Mouse (Mus musculus): ENCODE data around the gene Olfr1354. TPM values are rescaled to one million over a fixed set of nuclear protein-coding genes. Genes with fewer than 3 reads are reported as not detected.

Gene Olfr1354
- not detected in 2 replicates for polyA plus RNA-seq (2021; fragmentation: Nextera tagmentation)
- long read RNA-seq, experiment 1, result 0 reads
- long read RNA-seq, experiment 2, result 0 reads

DNA sequence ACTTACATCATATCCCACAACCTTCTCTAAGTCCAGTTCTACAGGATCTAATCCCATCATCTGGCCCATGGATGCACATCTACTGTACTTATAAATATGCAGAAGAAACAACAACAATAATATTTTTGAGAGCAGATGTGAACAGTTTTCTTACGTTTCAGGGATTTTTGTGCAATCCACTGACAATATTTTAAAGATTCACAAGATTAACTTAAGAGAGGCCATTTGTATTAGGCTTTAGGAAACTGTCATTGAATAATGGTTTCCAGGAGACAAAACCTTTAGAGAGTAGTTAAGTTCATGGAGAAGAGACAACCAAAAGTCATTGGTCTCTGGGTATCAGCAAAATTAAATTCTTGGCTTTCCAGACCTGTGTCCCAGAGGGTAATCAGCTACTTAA lies at the start of gene Olfr1354:
TSS of gene Olfr1354 (plus strand) at position 301 of the 400 bp plus-strand sequence.

DNA sequence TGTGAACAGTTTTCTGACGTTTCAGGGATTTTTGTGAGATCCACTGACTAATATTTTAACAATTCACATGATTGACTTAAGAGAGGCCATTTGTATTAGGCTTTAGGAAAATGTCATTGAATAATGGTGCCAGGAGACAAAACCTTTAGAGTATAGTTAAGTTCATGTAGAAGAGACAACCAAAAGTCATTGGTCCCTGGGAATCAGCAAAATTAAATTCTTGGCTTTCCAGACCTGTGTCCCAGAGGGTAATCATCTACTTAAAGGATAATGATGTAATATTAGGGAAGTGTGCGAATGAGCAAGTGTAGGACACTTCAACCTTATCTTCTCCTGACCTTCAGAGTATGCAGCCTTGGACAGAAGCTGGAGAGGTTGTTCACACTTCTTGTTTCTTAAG lies 37.7 kb upstream of the Olfr1354 start, which contains the start of gene Olfr1355:
TSS of gene Olfr1355 (plus strand) at position 301 of the 400 bp plus-strand sequence.

DNA sequence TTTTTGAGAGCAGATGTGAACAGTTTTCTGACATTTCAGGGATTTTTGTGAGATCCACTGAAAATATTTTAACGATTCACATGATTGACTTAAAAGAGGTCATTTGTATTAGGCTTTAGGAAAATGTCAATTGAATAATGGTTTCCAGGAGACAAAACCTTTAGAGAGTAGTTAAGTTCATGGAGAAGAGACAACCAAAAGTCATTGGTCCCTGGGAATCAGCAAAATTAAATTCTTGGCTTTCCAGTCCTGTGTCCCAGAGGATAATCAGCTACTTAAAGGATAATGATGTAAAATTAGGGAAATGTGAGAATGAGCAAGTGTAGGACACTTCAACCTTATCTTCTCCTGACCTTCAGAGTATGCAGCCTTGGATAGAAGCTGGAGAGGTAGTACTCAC lies 37.4 kb downstream of the Olfr1354 start, which contains the start of gene Olfr8:
TSS of gene Olfr8 (plus strand) at position 301 of the 400 bp plus-strand sequence.

DNA sequence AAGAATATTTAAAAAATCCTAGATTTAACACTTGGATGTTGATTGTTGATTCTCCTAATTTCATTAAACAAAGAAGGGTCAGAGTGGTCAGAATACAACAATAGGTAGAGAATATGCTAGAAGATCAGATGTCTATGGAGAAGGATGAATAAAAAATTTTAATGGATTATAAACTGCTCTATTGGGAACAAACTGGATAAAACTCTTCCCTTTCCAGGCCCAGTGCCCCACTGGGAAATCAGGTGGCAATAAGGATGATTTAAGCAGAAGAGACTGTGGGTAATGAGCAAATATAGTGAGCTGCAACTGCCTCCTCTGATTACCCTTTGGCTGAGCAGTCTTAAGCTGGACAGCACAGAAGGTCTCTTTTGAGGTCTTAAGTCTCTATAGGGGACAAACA lies 50.0 kb downstream of the Olfr1354 start, which contains the start of gene Olfr1353:
TSS of gene Olfr1353 (plus strand) at position 301 of the 400 bp plus-strand sequence.

Other genes with a start within 250 kb of the Olfr1354 start
- not detected in 2 replicates for gene Casp14, start 194.9 kb upstream of the Olfr1354 start, polyA plus RNA-seq (2021; fragmentation: Nextera tagmentation)
- gene Ccdc105, start 160.1 kb upstream of the Olfr1354 start, polyA plus RNA-seq (2021; fragmentation: Nextera tagmentation), result 0.13 and 0.21 TPM in 2 replicates
- gene Slc1a6, start 132.7 kb upstream of the Olfr1354 start, polyA plus RNA-seq (2021; fragmentation: Nextera tagmentation), result 2.4 and 2.9 TPM in 2 replicates
- gene Olfr1356, start 61.0 kb upstream of the Olfr1354 start, polyA plus RNA-seq (2021; fragmentation: Nextera tagmentation), result not detected in 2 replicates
- gene Olfr1355, start 37.6 kb upstream of the Olfr1354 start, polyA plus RNA-seq (2021; fragmentation: Nextera tagmentation), result not detected in 2 replicates
- gene Olfr8, start 37.5 kb downstream of the Olfr1354 start, polyA plus RNA-seq (2021; fragmentation: Nextera tagmentation), result not detected in 2 replicates
- gene Olfr1353, start 50.1 kb downstream of the Olfr1354 start, polyA plus RNA-seq (2021; fragmentation: Nextera tagmentation), result not detected in 2 replicates
- not detected in 2 replicates for gene Olfr1352, start 67.9 kb downstream of the Olfr1354 start, polyA plus RNA-seq (2021; fragmentation: Nextera tagmentation)
- gene Olfr1351, start 99.3 kb downstream of the Olfr1354 start, polyA plus RNA-seq (2021; fragmentation: Nextera tagmentation), result not detected in 2 replicates
- not detected in 2 replicates for gene Olfr57, start 115.6 kb downstream of the Olfr1354 start, polyA plus RNA-seq (2021; fragmentation: Nextera tagmentation)
- gene 2610008E11Rik, start 184.4 kb downstream of the Olfr1354 start, polyA plus RNA-seq (2021; fragmentation: Nextera tagmentation), result 5.1 and 6.2 TPM in 2 replicates
- gene Vmn2r80, start 235.6 kb downstream of the Olfr1354 start, polyA plus RNA-seq (2021; fragmentation: Nextera tagmentation), result not detected in 2 replicates